Mouse (Mus musculus): Measurements from ENCODE around the gene Lat. TPM values are rescaled to one million over a fixed set of nuclear protein-coding genes. Genes with fewer than 3 reads are reported as not detected.
A peak's percentile ranks its signal among the peaks of the same experiment; 100 is the strongest.

Lat gene
- total RNA-seq, 2 experiments from 2014 or later: 1.2 to 1.9 TPM

DNA sequence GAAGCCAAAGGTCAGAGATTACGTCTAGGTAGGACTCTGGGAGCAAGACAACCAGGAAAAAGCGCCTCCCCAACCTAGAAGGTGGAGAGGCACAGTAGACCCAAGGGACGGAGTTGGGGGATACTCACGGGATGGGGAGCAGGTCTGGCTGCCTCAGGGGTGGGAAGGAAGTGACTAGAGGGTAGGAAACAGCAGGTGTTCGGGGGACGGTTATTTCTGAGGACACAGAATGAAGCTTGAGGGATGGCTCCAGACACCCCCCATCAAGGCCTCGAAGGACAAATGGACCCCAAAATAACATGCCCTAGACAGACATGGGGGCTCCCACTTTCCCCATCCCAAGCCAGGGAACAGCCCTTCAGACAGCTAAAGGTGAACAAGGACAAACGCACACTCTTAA lies 1.0 kb downstream of the Lat start:
- DNase-seq (ENCODE audit: low spot score in 2 of 2): no peak

DNA sequence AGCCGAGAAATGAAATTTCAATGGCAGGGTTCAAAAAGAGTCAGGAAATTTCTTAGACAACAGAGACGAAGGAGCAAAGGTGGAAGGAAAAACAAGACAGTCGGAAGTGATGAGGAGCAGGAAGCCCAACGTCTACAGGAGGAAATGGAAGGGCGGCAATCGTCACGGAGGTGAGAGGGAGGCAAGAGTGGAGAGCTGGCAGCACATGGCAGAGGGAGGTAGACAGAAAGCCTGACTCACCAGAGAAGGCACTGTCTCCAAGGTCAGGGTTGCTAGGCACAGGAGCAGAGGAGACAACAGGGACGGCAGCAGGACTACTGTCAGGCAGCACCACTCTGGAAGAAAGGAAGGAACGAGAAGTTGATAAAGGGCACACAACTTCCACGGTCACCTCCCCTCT lies 1.7 kb downstream of the Lat start:
- DNase-seq (ENCODE audit: low spot score in 2 of 2): no peak

DNA sequence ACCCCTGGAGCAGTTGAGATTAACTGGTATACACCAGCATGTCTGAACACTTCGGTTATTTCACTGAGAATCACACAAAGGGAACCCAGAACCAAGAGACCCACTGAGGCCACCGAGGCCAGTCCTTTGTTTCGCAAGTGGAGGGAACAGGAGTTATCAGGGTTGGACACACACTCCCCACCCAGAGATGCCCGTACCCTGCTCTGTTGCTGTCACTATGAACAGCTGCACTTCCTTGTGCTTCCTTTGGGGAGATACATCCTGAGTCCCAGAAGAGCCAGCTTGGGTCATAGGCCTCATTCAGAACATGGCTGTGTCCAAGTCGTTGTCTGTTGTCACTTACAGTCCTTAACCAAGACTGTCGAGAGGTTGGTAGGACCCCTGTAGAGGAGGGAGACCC lies 6.3 kb downstream of the Lat start:
- DNase-seq (ENCODE audit: low spot score in 2 of 2): no peak

DNA sequence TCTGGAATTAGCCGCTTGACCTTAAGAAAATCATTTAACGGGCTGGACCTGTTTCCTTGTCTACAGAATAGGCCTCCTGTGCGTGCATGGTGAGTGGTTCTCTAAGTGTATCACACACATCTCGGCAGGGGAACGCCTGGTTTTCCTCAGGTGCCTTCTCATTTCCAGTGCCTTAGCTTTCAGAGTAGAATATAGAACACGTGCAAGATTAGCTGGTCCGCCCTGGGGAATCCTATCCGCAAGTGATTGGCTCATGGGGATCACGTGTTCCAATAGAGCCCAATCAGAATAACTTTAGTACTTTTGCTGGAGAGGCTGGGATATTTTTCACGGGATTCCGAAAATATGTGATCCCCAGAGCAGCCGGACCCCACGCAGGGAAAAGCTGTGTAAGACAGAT lies 10.3 kb downstream of the Lat start:
- no peak for DNase-seq (ENCODE audit: low spot score in 2 of 2)

DNA sequence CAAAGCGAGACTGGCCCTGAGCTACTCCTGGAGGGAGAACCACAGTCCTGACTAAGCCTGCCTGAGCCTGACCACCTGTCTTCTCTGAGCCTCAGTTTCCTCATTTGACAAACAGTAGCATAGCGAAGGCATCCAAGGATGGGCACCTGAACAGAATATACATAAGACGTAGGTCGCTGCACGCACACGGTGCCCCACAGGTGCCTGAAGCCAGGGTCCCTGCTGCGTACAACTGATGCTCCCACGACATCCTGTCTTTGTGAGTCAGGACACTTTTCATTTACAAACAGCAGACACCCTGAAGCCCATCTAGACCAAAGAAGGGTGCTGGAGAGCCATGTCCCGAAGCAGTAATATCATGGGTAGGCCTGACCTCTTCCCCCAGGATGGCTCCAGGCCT lies 11.0 kb downstream of the Lat start:
- no peak for DNase-seq (ENCODE audit: low spot score in 2 of 2)

DNA sequence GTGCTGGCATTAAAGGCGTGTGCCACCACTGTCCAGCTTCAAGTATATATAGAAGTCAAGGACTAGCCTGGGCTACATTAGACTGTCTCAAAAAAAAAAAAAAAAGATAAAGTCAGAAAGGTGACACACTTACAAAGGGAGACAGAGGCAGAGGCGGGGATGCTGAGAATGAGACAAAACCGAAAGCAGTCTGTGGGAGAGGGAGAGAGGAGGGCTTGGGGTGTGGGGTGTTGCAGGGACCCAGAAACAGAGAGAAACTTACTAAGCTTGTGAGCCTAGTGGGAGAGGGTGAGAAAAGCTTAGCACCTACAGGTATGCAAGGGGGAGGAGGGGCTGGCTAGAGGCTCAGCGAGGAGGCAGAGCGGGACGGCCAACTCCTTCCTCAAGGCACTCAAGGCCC lies 11.5 kb downstream of the Lat start:
- no peak for DNase-seq (ENCODE audit: low spot score in 2 of 2)

DNA sequence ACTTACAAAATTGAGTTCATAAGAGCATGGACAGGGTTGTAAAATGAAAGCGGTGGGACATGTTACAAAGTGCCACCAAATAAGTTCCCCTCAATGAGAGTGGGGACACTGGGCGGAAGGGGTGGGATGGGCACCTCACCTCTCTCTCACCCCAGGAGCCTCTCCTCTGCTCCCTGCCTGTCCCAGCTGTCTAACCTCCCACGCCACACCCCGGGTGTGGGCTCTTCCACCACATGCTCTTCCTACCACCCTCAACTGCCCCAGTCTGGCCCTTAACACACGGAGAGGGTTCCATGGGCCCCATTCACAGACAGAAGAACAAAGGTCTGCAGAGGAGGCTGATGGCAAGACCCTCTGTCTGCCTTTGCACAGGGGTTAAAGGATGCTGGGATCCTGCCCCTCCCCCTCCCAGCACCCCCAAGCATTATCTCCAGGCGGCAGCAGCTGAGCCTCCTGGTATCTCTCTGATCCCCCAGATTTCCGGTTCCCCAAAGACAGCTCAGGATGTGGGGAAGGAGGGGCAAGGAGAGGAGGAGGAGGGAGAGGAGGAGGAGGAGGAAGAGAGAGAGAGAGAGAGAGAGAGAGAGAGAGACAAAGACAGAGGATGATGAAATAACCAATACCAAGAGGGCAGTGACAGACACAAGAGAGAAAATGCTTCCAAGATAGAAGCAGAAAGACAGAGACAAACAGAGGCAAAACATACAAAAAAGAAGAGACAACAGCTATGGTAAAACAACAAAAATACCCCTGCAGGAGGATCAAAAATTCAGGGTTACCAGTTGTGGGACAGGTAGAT lies 12.4 kb downstream of the Lat start:
- DNase-seq (ENCODE audit: low spot score in 2 of 2): no peak

DNA sequence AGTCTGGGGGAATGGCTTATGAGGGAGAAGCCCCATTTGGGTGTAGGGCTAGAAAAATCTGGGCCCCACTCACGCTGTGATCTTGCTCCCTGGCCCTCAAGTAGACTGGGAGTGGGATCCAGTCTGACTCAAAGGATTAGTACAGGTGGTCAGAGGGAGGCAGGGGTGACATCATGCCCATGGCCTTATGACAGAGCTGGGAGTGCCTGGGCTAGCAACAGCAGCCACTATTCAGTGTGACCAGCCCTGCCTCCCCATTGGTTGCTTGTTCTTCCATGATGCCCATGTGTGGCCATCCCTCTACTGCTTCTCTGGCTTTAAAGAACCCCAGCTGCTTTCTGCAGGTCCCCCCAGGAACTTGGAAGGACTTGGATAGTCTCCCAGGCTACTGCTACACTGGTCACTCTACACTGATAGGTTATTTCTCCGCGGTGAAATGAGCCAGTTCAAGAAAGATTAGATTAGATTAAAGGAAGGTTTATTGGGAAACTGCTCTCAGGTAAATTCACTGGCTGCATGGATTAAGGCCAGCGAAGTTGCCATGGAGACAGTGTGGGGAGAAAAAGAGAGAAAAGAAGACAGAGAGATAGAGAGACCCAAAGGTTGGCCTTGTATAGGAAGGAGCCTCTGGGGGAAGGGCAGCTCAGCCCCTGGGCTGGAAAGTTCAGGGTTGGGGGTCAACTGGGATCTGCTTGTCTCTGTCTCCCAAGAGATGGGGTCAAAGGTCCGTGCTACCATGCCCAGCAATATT lies 13.3 kb downstream of the Lat start:
- DNase-seq (ENCODE audit: low spot score in 2 of 2): peak; percentile 37 to 44

DNA sequence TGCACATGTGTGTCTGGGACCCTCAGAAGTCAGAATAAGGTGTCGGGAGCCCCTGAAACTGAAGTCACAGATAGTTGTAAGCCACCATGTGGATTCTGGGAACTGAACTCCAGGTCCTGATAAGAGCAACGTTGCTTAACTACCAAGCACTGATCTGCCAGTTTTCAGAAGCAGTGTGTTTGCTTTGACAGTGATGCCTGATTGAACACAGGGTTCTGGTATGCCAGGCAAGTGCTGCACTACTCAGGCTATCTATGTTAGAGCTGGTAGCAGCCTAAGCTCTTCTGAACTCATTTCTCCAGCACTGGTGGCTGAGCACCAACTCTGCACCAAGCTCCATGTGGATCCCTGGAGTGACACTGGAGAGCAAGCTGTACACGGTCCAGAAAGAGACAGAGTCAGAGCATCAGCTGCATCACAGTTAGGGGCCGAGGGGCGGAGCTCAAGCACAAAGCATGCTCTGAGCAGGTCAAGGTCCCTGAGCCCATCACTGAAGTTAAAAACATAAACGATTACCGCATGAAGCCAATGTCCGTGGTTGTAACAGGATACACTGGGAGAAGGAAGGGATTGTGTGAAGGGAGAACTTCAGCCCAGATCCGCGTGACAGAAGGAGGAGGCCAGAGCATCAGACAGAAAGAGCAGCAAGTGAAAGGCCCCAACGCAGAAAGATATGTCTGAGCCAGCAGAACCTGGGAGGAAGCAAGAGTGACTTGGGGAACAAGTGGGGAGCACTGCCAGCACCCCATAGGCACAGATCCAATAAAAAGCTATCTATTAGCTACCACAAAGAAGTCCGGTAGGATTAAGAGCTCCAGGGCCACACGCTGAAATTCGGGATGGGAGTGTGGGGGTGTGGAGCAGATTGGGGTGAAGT lies 14.4 kb downstream of the Lat start:
- peak in 1 of 2 experiments; percentile 20 for DNase-seq (ENCODE audit: low spot score in 2 of 2)

DNA sequence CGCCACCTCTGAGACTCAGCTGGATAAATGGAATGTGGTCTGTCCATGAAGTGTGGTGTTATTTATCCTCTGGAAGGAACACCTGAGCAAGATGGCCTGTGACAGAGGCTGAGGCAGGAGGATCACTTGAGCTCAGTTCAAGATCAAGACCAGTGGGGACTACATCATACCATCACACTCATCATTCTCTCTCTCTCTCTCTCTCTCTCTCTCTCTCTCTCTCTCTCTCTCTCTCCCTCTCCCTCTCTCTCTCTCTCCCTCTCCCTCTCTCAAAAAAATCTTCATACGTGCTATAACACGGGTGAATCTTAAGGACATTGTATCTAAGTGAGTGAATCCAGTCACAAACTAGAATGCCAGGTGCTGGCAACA lies 15.4 kb downstream of the Lat start:
- DNase-seq (ENCODE audit: low spot score in 2 of 2): no peak

DNA sequence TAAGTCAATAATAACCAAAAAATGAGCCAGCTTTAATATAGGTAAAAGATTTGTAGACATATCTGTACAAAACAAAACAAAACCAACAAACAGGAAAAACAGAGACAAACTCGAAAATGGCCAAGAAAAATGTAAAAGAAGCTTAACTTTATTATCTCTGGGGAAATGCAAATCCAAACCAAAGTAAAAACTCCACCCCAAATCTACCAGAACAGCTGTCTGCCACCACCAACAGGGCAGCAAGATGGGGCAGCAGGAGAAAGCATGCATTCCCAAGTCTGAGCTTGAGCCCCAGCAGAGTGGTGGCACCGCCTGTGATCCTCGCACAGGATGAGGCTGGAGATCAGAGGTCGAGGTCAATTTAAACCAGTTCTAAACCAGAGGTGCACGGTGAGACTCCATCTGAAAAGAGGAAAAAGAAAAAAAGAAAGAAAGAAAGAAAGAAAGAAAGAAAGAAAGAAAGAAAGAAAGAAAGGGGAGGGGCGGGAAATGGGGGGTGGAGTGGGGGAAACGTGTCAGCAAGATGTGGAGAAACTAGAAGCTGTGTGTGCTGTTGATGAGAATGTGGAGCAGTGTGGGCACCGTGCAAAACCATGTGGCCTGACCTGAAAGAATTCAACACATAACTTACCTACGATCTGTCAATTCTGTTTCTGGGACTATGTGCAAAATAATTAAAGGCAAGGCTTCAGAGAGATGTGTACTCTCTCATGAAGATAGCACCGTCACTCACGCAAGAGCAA lies 15.9 kb downstream of the Lat start:
- no peak for DNase-seq (ENCODE audit: low spot score in 2 of 2)

DNA sequence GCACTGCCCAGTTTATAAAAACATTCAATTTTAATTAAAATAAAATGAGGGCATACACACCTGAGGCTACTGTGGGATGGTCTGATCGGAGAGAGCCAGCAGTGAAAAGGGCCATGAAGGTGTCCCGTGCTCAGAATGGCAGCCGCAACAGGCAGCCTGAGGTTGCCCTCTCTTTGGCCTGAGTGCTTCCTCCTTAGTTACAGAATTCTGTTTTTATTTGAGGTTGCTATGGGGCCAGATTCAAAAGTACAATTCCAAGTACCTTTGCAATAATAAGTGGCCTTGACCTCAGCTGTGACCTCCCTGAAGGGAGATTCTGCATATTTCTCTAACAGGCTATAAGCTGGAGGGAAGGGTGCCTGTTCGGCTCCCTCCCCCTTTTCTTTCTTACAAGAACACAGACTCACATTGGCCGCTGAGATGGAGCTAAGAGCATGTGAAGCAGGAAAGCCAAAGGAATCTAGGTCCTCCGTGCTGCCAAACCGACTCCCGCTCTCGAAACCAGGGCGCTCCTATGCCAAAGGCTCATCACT lies 17.9 kb downstream of the Lat start:
- no peak for DNase-seq (ENCODE audit: low spot score in 2 of 2)

DNA sequence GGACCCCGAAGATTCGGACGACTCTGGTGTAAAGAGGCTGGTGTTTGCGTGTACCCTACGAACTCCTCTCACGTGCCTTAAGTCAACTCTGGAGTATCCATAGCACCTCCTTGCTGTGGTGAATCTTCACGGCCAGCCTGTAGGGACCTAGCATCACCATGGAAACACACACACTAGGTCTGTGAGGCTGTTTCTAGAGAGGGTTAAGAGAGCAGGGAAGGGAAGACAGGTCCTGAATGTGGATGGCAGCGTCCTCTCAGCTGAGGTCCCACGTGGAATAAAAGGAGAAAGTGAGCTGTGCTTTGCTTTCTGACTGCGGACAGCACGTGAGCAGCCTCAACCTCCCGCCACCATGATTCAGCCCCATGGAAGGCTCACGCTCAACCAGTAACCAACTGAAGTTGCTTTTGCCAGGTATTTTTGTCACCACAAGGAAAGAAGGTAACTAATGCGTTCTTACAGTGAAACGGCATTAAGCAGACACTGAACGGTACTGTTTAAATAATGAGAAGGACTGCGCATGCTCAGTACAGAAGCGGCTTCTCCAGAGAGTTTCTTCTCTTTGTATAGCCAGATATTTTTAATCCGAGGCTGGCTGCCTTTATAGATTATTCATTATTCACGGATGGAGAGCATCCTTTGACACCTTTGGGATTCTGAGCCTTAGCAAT lies 18.5 kb downstream of the Lat start:
- no peak for DNase-seq (ENCODE audit: low spot score in 2 of 2)

DNA sequence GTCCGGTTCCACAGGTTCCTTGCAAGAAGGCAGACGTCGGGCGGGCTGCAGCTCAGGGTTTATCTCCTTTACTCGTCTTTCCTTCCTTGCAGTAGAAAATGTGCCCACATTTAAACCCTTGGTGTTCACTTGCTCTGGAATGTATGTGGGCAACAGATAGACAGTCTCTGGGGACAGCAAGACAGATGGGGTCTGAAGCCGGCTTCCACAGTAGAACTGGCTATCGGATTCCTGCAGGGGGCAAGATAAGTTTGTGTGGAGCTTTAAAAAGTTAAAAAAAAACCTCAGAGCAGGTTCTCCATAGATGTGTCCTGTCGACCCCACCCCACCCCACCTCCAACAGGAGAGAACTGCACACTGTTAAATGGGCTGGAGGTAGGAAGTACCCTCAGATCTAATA lies 21.1 kb downstream of the Lat start:
- DNase-seq (ENCODE audit: low spot score in 2 of 2): no peak

DNA sequence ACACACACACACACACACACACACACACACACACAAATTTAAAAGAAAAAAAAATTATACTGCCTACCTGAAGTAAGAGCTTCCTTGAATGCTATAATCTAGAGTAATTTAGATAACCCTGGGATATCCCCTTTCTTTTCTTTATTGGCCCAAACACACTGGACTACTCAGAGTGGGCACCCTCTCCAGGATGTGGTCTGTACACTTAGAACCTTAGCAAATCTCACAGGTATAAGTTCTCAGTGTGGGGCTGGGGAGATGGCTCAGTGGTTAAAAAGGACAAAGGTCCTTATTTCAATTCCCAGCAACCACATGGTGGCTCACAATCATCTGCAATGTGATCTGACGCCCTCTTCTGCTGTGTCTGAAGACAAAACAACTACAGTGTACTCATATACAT lies 22.3 kb downstream of the Lat start:
- DNase-seq (ENCODE audit: low spot score in 2 of 2): no peak

DNA sequence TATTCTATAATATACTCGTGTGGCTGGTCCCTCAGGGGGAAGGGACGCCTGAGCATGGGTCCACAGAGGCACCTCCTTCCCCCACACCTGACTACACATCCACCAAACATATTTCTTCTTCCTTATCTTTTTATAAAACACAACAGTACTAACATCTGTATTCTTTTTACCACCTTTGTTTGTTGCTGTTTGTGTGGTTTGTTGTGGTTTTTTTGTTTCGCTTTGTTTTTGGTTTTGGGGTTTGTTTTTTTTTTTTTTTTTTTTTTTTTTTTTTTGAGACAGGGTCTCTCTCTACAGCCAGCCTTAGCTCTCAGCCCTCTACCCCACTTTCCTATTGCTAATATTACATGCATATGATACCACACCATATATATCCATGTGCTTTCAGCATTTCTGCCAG lies 23.4 kb downstream of the Lat start:
- DNase-seq (ENCODE audit: low spot score in 2 of 2): no peak

DNA sequence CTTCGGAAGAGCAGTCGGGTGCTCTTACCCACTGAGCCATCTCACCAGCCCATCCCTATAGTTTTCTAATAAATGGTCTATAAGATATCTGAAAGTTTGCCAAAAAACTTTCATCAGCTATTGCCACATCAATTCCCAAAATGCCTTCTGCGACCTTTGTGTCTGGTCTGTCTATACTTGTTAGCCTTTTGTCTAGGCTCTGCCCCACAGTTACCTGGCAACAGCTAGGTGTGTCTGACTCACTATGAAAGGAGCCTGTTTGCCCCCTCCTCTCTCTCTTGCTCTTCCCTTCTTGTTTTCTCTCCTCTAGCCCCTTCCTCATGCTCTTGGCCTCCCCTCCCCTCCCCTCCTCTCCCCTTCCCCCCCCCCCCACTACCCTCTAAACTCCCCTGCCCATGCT lies 23.8 kb downstream of the Lat start:
- DNase-seq (ENCODE audit: low spot score in 2 of 2): no peak

DNA sequence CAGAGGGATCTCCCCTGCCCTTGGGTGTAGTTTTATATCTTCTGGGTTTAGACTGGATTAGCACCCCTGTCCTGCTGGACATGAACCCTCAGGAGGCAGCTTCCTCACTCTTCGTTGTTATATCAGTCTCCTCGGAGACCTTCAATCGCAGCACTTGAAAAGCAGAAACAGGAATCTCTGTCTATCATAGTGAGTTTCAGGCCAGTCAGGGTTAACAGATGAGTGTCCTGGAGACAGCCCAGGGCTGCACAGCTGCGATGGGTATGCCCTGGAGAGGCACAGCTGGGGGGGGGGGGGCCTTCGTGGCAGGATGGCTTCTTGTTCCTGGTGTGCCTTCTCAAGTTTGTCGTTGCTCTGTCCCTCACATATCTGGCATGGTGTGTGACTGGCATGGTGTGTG lies 28.5 kb downstream of the Lat start:
- no peak for DNase-seq (ENCODE audit: low spot score in 2 of 2)

DNA sequence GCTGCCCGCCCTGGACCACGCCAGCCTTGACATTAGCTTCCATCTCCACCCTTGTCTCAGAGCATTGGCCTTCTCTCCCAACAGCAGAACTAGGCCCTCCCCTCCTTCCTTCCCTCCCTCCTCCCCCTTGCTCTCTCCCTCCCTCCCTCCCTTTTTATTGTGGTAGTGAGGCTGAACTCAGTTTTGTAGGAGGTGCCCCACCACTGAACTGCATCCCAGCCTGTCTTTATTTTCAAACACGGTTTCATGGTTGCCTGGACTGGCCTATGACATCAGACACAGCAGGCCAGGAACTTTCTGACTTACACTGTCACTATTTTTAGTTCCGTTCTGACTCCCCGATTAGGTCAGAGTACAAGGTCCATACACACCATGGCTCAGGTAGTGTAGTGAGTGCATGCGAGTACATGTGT lies 29.2 kb downstream of the Lat start:
- DNase-seq (ENCODE audit: low spot score in 2 of 2): no peak

DNA sequence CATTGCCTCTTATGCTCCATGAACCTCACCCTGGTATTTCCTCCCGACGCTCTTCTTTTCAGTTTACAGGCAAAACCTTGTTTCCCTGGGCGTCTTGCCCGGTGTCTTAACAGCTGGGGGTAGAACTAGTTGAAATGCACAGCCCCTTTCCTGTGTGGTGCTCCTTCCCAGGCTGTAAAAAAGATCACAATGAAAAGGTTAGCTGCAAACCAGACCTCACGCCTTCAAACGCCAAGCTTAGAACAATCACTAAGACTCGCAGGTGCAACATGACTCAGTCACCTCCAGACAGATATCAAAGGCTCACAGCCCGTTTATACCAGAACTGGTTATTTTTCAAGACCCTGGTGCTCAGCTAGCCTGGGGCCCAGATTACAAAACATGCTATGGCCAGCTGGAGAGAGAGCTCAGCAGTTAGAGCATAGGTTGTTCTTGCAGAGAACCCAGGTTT lies 29.8 kb downstream of the Lat start:
- DNase-seq (ENCODE audit: low spot score in 2 of 2): no peak
